Mouse (Mus musculus) monocyte, adult 2 months (primary cell): ENCODE data around the gene Pan3.

ENCODE experiments used
- DNase-seq, 2 experiments: peaks; one replicate each; pipeline ENCODE4 v3.0.0; 2022; ENCODE audit warnings: low spot score in 2 of 2, low read depth in 1 of 2

The Pan3 gene

DNA sequence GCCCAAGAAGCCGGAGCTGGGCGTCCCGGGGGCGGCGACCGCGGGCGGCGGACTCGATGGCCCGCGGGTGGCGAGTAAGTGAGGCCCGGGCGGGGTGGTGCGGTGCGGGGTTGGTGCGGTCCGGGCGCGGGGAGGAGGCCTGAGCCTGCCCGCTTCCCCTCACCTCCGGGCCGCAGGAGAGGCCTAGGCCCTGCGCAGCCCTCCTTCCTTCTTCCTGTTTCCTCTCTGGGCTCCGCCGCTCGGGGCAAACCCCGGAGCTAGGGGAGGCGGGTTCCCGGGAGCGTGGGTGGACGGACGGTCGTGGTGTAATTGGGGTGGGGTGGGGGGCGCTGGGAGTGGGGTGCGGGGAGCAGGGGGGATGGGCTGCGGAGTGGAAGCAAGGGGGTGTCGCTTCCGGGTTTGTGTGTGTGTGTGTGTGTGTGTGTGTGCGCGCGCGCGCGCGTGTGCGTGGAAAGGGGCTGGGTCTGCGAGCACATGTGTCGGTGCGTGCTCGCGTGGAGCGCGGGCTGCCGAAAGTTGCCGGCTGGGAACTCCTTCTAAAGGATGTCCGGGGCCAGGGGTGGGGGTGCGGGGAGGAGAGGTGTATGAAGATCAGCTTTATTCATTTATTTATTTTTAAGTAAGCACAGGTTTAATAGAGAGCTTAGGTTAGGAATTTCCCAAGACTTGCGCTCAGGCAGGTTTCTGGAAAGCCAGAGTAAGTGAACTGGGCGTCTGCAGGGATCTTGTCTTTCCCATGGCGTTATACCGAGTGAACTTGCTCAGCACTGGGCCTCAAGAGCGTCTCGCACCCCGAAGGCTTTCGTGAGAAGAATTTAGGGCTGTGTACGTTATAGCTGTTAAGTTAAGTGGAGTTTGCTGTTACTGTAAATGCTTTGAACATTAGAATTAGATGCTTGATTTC, 1.2 kb downstream of the Pan3 start:
- peak in 1 of 2 experiments; percentile 64 for DNase-seq

DNA sequence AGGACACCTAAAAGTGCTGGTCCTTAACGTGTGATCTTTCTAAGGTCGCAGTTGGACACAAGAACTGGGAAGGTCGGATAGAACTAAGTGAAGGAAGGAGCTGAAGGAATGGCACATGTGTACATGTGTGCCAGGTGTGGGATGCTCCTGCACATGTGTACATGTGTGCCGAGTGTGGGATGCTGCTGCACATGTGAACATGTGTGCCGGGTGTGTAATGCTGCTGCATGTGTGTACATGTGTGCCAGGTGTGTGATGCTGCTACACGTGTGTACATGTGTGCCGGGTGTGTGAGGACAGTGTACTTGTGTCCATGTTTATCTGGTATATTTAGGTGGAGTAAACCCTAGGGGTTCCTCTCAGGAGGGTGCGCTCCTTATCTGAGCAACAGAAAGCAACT, 3.0 kb downstream of the Pan3 start:
- DNase-seq, result no peak

DNA sequence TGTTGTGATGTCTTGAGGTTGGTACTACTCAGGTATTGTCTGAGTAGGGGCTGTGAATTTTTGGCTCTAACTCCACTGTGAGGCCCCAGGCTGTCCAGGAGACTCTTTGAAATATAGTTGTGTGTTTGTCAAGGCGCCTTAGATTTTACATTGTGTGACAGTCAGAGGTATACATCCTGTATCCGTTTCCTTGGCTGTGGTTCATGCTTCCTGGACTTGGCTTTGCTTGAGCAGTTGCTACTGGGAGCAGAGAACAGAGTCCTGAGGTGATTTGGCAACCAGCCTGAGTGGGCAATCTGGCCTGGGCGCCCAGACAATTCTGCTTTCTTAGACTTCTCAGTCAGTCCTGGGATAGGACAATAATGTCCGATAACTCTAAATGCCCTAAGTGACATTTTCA, 5.3 kb downstream of the Pan3 start:
- DNase-seq, result no peak

DNA sequence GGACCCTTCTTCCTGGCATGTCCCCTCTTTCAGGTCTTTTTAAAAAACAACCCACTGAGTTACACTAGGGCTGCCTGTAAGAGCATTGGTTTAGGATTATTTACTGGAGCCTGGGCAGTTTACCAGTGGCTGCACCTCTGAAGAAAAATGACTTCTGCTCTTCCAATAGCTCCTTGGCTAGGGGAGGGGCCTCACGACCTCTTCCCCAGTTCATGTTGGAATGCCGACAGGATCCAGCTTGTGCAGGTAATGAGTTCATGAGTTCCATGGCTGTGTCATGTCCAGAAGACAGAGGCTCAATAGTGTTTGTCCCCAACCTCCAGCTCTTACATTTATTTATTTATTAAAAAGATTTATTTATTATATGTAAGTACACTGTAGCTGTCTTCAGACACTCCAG, 5.8 kb downstream of the Pan3 start:
- DNase-seq, result no peak

DNA sequence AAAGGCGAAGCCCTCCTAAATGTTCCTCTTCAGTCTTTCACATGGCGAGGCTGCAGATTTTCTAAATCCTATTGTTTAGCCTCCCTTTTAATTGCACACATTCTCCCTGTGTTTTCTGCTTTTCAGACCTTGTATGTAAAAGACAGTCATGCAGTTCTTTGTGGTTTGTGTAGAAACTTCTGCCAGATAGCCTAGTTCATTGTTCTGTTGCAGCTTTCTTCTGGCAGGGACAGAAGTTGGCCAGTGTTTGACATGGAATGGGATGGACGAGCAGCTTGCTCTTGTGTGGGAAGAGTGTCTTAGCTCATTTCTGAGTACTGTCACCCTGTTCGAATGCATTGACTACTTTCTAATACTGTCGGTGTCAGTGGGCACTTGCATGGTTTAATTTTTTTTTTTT, 6.5 kb downstream of the Pan3 start:
- no peak for DNase-seq

DNA sequence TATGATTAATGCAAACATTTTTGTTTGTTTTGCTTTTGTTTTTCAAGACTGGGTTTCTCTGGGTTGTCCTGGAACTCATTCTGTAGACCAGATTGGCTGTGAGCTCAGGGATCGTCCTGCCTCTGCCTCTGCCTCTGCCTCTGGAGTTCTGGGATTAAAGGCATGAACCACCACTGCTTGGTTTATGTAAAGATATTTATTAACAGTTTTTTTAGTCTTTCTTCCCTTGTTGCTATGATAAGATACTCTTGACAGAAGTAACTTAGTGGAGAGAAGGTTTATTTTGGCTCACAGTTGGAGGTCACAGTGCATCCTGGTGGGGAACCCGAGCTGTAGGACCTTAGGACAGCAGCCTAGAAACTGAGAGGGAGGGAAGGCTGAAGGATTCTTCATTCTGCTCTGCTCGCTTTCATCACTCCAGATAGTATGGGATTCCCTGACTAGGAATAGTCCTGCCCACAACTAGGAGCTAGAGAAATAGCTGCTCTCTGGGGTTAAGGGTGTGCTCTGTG, 11.1 kb downstream of the Pan3 start:
- no peak for DNase-seq

DNA sequence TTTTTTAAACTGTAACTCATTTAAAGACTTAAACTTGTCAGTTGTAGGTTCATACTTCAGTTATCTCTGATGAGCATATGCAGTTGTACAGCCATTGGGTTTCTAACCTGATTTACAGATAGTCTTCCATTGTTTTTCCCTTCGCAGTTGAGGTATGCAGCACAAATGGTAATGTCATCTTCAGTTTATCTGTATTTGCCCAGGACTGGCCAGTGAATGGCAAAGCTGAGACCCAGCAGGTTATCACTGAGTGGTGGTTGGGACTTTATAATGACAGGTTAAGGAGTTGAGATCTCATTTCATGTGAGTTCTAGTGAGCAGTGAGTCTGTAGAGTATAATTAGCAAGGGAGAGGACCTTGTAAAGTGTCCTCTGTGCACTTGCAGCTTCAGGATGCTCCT, 12.0 kb downstream of the Pan3 start:
- no peak for DNase-seq

DNA sequence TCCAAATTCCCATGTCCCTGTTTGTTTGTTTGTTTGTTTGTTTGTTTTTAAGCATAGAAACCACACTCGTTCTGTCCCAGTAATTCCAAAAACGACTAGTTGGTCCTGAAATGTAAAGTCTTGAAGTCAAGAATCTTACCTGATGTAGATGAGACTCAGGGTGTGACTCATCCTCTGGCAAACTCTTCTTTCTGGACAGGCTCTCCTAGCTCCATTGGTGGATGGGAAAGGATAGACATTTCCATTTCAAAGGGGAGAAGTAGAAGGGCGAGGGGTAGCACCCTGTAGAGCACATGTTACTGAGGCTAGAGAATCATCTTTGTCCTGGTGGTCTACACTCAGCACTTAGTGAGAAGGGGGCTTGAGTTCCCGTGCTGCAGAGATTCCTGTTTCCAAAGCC, 12.8 kb downstream of the Pan3 start:
- DNase-seq, result no peak

DNA sequence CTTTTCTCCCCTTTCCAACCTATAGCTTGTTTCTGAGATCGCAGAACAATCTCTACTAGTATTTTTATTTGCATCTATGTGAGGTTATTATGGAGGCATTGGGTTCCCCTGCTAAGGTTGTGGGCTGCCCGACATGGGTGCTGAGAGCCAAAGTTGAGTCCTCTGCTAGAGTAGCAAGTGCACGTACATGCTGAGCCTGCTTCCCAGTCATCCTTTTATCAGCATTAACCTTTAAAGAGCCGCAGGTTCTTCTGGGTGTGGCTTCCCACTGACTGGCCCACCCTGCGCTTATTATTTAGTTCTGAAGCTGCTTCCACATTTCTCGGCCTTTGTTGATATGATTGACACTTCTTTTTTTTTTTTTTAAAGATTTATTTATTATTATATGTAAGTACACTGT, 14.3 kb downstream of the Pan3 start:
- no peak for DNase-seq

DNA sequence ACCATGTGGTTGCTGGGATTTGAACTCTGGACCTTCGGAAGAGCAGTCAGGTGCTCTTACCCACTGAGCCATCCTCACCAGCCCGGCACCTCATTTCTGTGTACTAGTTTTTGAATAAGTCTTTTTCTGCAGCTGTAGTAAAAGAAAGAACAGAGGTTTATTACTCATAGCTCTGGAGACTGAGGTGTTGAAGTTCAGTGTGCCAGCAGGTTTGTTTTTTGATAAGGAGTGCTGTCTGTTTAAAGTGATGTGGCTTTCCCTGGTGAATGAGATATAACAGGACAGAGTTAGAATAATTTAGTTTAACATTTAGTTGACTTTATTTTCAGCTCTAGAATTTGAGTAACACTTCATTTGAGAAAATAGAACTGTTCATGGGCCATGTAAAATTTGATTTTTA, 14.8 kb downstream of the Pan3 start:
- no peak for DNase-seq

DNA sequence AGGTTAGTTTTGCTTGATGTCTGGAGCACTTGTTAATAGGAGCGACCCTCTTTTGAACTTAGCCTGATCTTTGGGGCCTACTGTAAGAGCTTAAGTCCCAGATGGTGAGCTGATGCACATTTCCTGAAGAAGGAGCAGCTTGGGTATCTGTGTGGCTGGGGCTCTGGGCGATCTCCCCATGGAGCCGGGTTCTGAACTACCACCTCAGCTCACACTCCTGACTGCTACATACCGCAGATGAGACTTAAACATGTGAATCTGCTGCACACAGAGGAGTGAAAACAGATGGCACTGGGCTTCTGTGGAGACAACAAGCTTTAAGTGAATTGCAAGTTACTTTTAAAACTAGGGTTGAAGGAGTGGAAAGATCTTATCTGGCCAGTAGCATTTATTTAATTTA, 15.3 kb downstream of the Pan3 start:
- DNase-seq, result no peak

DNA sequence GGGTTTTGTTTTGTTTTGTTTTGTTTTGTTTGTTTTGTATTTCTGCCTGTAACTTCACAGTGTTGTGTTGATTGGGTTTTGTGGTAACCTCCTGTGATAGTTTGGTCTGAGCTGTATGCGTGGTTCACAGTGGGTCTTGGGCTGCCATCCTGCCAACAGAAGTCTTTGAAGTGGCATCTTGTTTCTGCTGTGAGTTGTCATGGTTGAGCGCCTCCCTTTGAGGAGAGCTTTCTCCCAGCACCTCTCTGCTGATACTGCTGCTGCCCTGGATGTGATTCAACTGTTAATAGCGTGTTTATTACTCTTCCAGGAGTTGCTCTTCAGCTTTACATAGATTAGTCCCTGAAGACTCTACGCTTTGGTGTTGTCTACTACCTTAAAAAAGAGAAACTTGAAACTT, 18.6 kb downstream of the Pan3 start:
- no peak for DNase-seq

DNA sequence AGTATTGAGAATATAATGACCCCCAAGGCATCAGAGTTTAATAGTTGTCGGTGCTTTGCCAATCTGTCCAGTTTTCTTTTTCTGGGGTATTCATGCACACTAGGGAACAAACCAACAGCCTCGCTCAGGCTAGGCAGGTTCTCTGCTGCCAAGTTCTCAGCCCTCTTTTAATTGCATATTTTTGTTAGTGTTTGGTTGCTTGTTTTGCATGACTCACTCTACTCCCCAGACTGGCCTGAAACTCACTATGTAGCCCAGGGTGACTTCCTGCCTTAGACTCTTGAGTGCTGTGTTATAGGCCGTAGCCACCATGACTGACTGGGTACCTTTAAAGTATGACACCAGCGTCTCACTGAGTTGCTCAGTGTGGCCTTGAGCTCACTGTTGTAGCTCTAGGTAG, 19.0 kb downstream of the Pan3 start:
- DNase-seq, result no peak

DNA sequence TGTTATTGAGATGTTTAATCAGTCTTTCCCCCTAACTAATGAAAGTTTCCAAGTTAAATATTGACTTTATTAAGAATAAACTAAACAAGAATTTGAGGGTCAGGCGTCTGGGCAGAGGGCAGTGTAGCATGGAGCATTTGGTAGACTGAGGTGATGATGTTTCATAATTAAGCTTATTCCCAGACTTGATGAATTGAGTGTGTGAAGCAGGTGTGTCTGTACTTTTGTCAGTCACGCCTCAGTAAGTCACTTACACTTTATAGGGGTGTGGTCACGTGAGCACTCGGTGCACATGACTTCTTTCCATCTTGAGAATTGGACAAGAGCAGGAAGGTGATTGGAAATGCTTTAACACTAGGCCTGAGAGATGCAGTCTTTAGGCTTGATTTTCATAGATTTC, 26.5 kb downstream of the Pan3 start:
- no peak for DNase-seq

DNA sequence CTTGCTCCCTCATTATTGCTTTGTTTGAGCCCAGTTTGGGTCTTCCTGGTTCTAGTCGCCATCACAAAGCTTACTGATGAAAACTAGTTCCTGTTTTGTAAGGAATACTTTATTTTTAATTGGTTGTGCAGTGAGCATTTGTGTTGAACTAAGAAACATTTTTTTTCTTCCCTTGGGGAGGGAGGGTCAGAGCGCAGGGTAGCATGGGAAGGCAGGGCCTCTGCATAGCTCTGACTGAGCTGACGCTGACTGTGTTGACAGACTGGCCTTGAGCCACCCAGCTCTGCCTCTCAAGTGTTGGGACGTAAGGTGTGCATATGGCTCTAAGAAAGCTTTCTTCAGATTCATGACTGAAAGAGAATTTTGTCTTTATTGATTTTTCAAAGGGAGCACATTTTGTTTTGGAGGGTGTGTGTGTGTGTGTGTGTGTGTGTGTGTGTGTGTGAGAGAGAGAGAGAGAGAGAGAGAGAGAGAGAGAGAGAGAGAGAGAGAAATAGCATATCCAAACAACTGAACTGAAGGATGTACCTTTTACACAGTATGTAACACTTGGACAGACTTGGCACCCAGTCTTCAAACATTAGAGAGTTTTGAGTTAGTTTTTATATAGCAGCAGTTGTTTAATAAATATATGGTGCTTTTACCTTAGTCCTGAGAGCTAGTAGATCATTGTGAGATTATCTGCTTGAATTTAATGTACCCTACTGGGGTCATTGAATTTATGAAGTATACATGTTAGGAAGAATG, 30.0 kb downstream of the Pan3 start:
- no peak for DNase-seq

DNA sequence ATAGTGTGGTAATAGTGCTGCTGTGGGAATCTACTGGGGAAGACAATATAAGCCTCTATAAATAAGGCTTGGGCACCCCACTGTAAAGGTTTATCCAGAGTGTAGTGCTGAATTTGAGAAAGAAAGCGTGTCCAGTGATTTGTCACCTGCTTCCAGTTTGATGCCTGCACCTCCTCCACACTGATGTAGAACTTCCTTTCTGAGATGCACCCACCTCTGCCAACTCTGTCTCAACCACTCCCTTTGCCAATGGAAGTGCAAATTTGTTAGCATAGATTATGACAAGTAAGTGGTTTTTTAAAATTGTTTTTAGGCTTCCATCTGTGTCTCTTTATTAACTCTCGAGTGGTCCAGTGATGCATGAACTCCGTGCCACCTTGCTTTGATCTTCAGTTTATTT, 33.3 kb downstream of the Pan3 start:
- DNase-seq, result no peak

DNA sequence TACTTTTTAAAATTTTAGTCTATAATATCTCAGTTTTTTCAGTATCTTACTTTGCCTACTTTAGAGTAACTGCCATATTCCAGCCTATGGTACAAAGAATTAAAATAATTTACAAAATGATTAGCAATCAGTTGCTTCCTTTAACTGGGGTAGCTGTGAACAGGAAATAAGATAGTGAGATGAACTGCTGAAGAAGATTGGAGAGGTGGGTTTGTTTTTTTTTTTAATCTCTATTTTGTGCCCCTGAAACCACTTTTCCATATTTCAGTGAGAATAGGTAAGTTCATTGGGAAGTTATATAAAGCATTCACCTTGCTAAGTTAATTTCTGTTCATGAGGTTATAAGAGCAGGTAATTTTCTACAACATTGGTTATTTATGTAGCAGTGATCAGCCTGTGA, 36.4 kb downstream of the Pan3 start:
- DNase-seq, result no peak

DNA sequence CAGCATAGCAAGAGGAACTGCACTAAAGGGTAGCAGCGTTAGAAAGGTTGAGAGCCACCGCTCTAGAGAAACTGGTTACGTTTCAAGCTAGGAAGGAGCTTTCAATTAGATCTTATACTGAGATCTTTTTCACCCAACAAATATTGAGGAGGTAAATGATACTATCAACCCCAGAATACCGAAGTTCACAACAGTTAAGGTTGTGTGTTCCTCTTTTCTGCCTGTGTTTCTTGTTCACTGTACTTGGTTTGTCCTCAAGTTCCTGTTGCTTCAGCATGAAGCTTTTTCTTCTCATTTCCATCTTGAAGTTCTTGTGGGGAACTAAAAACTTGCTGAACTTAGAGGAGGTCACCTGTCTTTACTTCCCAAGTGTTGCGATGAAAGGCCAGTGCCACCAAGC, 41.2 kb downstream of the Pan3 start:
- DNase-seq, result no peak

DNA sequence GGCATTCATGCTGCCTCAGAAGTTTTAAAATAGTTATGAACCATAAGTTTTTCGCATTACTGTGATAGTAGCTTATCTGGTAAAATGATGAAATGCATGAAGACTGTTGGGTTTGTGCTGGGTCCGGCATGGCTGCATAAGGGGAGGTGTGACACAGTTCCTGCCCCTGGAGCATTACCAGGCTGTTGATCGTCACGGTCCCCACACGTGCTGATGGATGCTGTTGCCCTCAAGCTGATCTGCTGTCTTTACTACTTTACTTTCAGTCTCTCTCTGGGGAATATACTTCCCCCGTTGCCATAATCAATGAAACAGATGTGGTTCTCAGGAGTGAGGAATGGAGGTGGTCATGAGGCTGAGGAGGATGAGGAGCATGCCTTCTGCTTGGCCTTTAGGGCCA, 43.1 kb downstream of the Pan3 start:
- no peak for DNase-seq

DNA sequence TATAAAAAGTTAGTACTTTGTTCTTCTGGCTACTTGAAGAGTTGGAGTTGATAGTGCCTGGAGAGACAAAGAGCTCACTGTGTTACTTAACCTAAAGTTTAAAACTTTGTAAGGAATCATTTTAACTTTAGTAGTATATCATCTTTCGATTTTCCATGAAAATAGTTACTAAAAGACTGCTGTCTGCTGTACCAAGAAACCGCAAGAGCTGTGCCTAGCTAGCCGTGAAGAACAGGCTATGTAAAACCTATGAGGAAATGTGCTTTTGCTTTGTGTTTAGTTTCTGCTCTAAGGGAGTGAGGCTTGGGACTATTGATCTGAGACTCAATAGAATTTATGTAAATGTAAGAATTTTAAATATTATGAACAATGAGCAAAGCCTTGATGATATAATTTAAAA, 43.9 kb downstream of the Pan3 start:
- no peak for DNase-seq

DNA sequence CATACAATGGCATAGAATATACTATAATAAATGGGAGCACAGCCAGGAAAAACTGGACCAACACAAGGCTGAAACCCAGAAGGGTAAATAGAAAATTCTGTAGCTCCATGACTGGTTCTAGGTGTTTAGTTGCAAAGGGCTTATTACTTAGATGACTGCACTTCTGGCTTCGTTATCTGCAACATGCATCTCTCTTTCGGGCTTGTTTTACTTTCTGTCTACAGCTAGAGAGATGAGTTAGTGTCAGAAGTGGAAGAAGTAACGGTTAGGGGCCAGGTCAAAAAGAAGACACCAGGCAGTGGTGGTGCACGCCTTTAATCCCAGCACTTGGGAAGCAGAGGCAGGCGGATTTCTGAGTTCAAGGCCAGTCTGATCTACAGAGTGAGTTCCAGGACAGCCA, 46.1 kb downstream of the Pan3 start:
- DNase-seq, result no peak

DNA sequence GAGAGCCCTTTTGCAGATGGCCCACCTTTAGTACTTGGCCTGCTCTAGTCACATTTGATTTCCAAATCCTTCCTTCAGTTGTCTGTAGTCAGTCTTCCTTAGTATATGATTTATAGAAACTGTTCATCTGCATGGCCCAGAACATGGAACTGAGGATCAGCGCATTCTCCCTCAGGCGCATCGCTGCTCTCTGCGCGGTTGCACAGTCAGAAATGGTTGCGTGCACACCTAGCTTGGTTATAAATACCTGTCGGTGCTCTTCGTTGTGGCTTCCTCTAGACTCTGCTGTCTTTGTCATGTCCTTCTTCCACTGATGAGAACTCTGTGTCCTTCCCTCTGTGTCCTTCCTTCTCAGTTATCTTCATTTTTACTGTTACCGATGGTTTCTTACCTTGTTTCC, 47.1 kb downstream of the Pan3 start:
- no peak for DNase-seq
